Mouse (Mus musculus): ENCODE measurements around the gene Oaz1. TPM values are rescaled to one million over a fixed set of nuclear protein-coding genes. Genes with fewer than 3 reads are reported as not detected.

The Oaz1 gene
- polyA plus RNA-seq, 1 experiment from 2014 or later: 1,935 TPM

GRCm38 (mm10) chr10:80876594-80876993 lies 50.1 kb downstream of the Oaz1 start:
- ATAC-seq (replicated peaks; ENCODE audit: insufficient number of reproducible peaks, low FRiP score, low TSS enrichment): no peak
- Histone ChIP-seq H3K36me3 (ENCODE audit: control insufficient read depth, insufficient read depth, low read length) (no peaks in the 10 kb centered on the region), H3K9me3 (replicated peaks; ENCODE audit: control insufficient read depth, low read length) (no peaks in the 10 kb centered on the region), H3K4me2 (no peak overlapping the region), H3K4me1 (ENCODE audit: control insufficient read depth, insufficient read depth, low read length) (peaks cover 5% of the 10 kb centered on the region), H3K27me3 (ENCODE audit: control insufficient read depth, insufficient read depth, low read length) (peaks cover 9% of the 10 kb centered on the region), H3K4me3 (ENCODE audit: low read depth, low read length) (no peak overlapping the region), H3K27ac (ENCODE audit: low read depth, low read length) (no peak overlapping the region), H3K9ac (ENCODE audit: low read depth, low read length) (no peak overlapping the region)
- WGBS (ENCODE audit: insufficient replicate concordance): 31% methylated on average over 3 of the region's 3 CpGs

MicroRNA genes within 50 kb of the gene (microRNA counts, 519-probe panel; counts per million panel counts)
- microRNA mmu-miR-1982: 32.2 counts per million

Small RNA genes lying within 50 kb of the gene (microRNA-seq; reads per million reads assigned to microRNA genes)
- 4.3 reads per million, percentile 36 among the genes with 10 or more reads in this experiment for gene Mir1982 (ENCODE audit: borderline number of aligned reads)

Other genes with a start within 250 kb of the Oaz1 start
- 4.9 and 5.5 TPM in 2 replicates for gene Klf16, start 249.3 kb upstream of the Oaz1 start, polyA plus RNA-seq (2014; fragmentation: Nextera tagmentation; extraction: Ambion mirVana)
- 94.3 and 100 TPM in 2 replicates for gene Abhd17a, start 236.3 kb upstream of the Oaz1 start, polyA plus RNA-seq (2014; fragmentation: Nextera tagmentation; extraction: Ambion mirVana)
- gene Scamp4, start 223.8 kb upstream of the Oaz1 start, polyA plus RNA-seq (2014; fragmentation: Nextera tagmentation; extraction: Ambion mirVana): 76.9 and 78.1 TPM in 2 replicates
- 6.2 and 6.6 TPM in 2 replicates for gene Adat3, start 223.8 kb upstream of the Oaz1 start, polyA plus RNA-seq (2014; fragmentation: Nextera tagmentation; extraction: Ambion mirVana)
- 0.83 and 0.84 TPM in 2 replicates for gene Gm49322, start 220.6 kb upstream of the Oaz1 start, polyA plus RNA-seq (2014; fragmentation: Nextera tagmentation; extraction: Ambion mirVana)
- gene Csnk1g2, start 203.8 kb upstream of the Oaz1 start, polyA plus RNA-seq (2014; fragmentation: Nextera tagmentation; extraction: Ambion mirVana): 64.6 and 67.6 TPM in 2 replicates
- 37.6 and 47.0 TPM in 2 replicates for gene Btbd2, start 169.6 kb upstream of the Oaz1 start, polyA plus RNA-seq (2014; fragmentation: Nextera tagmentation; extraction: Ambion mirVana)
- 62.1 and 68.8 TPM in 2 replicates for gene Mknk2, start 148.5 kb upstream of the Oaz1 start, polyA plus RNA-seq (2014; fragmentation: Nextera tagmentation; extraction: Ambion mirVana)
- 38.9 and 39.0 TPM in 2 replicates for gene Mob3a, start 124.7 kb upstream of the Oaz1 start, polyA plus RNA-seq (2014; fragmentation: Nextera tagmentation; extraction: Ambion mirVana)
- gene Izumo4, start 124.5 kb upstream of the Oaz1 start, polyA plus RNA-seq (2014; fragmentation: Nextera tagmentation; extraction: Ambion mirVana): 8.2 and 8.5 TPM in 2 replicates
- 51.5 and 59.3 TPM in 2 replicates for gene Ap3d1, start 84.4 kb upstream of the Oaz1 start, polyA plus RNA-seq (2014; fragmentation: Nextera tagmentation; extraction: Ambion mirVana)
- 23.1 and 27.3 TPM in 2 replicates for gene Dot1l, start 71.5 kb upstream of the Oaz1 start, polyA plus RNA-seq (2014; fragmentation: Nextera tagmentation; extraction: Ambion mirVana)
- gene Sf3a2, start 28.5 kb upstream of the Oaz1 start, polyA plus RNA-seq (2014; fragmentation: Nextera tagmentation; extraction: Ambion mirVana): 68.6 and 68.7 TPM in 2 replicates
- 89.0 and 97.7 TPM in 2 replicates for gene Plekhj1, start 28.0 kb upstream of the Oaz1 start, polyA plus RNA-seq (2014; fragmentation: Nextera tagmentation; extraction: Ambion mirVana)
- 0.11 TPM in 1 of 2 replicates, not detected in the other for gene Amh, start 21.4 kb upstream of the Oaz1 start, polyA plus RNA-seq (2014; fragmentation: Nextera tagmentation; extraction: Ambion mirVana)
- gene Jsrp1, start 13.2 kb upstream of the Oaz1 start, polyA plus RNA-seq (2014; fragmentation: Nextera tagmentation; extraction: Ambion mirVana): 8.0 and 10.0 TPM in 2 replicates
- gene Lingo3, start 17.4 kb downstream of the Oaz1 start, polyA plus RNA-seq (2014; fragmentation: Nextera tagmentation; extraction: Ambion mirVana): 0.14 TPM in 1 of 2 replicates, not detected in the other
- gene Lsm7, start 28.6 kb downstream of the Oaz1 start, polyA plus RNA-seq (2014; fragmentation: Nextera tagmentation; extraction: Ambion mirVana): 201 and 218 TPM in 2 replicates
- 22.9 and 26.3 TPM in 2 replicates for gene Sppl2b, start 28.6 kb downstream of the Oaz1 start, polyA plus RNA-seq (2014; fragmentation: Nextera tagmentation; extraction: Ambion mirVana)
- not detected in 2 replicates for gene Tmprss9, start 45.2 kb downstream of the Oaz1 start, polyA plus RNA-seq (2014; fragmentation: Nextera tagmentation; extraction: Ambion mirVana)
- gene Timm13, start 74.3 kb downstream of the Oaz1 start, polyA plus RNA-seq (2014; fragmentation: Nextera tagmentation; extraction: Ambion mirVana): 300 and 340 TPM in 2 replicates
- gene Lmnb2, start 91.6 kb downstream of the Oaz1 start, polyA plus RNA-seq (2014; fragmentation: Nextera tagmentation; extraction: Ambion mirVana): 7.9 and 11.6 TPM in 2 replicates
- gene Gadd45b, start 103.4 kb downstream of the Oaz1 start, polyA plus RNA-seq (2014; fragmentation: Nextera tagmentation; extraction: Ambion mirVana): 21.3 and 25.6 TPM in 2 replicates
- gene Gng7, start 188.3 kb downstream of the Oaz1 start, polyA plus RNA-seq (2014; fragmentation: Nextera tagmentation; extraction: Ambion mirVana): 1.4 TPM in 2 replicates
- 0.13 TPM in 1 of 2 replicates, not detected in the other for gene Diras1, start 199.0 kb downstream of the Oaz1 start, polyA plus RNA-seq (2014; fragmentation: Nextera tagmentation; extraction: Ambion mirVana)
- gene Slc39a3, start 210.8 kb downstream of the Oaz1 start, polyA plus RNA-seq (2014; fragmentation: Nextera tagmentation; extraction: Ambion mirVana): 3.9 and 4.1 TPM in 2 replicates
- 130 and 159 TPM in 2 replicates for gene Sgta, start 233.5 kb downstream of the Oaz1 start, polyA plus RNA-seq (2014; fragmentation: Nextera tagmentation; extraction: Ambion mirVana)
- gene Thop1, start 243.4 kb downstream of the Oaz1 start, polyA plus RNA-seq (2014; fragmentation: Nextera tagmentation; extraction: Ambion mirVana): 30.9 and 31.1 TPM in 2 replicates